Mouse (Mus musculus) c-Kit-negative CD71-positive TER-119-positive erythroid progenitor cells, embryonic 14.5 days (primary cell): ENCODE measurements around the gene Fez2.

Experiments
- DNase-seq: peaks from one replicate; pipeline ENCODE4 v3.0.0-alpha.2; 2013; ENCODE audit warnings: low read depth, low spot score

Fez2 gene

DNA sequence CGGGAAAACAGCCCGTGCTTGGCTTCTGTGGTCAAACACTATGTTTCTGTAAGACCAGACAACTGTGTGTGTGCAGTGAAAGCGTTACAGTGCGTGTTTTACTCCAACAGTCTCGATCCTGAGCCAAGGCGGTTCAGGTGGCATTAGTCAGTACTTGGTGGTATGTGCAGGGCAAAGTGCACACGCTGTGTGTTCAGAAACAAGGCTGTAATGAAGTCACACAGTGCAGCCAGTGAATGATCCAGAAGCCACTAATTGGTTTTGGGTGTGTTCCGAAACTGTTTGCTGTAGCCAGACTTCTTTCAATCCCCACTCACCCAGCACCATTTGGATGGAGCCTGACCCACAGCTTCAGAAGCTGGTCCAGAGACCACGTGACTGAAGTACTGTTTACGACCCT lies 9.6 kb downstream of the Fez2 start:
- no peak for DNase-seq

DNA sequence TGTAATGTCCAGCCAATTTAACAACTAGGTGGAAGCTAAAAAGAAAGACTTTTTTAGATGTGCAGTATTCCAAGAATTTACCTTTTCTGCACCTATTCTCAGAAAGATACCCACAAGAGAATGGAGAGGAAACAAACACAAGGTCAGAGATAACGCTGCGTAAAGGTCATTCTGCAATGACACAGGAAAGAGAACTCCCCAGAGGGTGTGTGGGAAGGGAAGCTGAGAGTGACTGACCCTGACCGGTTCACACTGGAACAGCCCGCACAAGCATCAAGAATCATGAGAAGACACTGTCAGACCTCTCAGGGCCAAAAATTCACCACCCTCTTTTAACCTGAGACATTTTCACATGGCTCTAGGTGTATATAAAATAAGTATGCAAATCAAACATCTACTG lies 10.4 kb downstream of the Fez2 start:
- DNase-seq = no peak

DNA sequence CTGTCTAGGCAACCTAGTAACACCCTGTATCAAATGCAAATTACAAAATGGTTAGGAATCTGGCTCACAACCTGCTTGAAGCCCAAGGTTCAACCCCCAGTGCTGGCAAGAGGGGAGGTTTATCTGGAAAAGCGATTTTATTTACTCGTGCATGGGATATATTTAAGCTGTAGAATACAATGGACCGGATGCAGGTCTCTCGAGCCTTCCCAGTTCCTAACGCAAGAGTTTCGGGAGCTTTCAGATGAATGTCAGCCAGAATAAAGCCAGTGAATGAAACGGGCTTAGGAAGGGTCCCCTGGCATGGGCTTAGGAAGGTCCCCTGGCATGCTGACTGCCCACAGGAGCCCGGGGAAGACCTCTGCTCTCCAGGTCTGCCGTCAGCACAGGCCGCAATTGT lies 11.1 kb downstream of the Fez2 start:
- DNase-seq = no peak

DNA sequence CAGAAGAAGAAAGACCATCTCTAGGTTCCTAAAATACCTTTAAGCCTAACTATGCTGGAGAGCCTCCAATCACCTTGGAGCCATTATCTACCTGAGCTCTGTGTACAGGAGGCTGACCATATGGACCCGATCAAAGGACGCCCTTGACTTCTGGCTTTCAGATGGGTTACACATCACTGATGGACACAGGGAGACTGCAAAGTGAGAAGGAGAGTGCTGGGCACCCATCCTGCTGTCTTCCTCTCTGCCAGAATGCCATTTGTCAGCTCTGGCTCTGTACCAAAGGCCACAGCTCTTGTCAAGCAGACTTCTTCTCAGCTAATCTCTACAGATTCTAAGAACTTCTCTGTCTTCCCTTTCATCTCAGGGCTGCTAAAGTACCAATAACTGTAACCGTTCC lies 12.6 kb downstream of the Fez2 start:
- DNase-seq = no peak

DNA sequence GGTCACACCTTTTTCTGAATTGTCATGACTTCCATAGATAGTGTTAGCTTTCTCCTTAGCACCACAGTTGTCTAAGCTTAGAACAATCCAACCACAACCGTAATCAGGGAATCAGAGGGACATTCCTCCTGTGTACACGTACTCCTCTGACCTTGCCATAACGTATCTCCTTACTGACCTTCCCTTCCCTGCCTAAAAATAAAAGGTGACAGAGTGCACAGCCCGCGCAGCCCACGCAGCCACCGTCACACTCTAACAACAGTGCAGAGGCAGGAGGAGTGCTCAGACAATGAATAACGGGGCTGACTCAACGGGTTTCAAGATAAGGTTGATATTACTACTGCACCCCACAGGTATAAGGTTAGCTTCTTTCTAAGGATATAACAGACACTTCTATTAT lies 14.1 kb downstream of the Fez2 start:
- DNase-seq = no peak

DNA sequence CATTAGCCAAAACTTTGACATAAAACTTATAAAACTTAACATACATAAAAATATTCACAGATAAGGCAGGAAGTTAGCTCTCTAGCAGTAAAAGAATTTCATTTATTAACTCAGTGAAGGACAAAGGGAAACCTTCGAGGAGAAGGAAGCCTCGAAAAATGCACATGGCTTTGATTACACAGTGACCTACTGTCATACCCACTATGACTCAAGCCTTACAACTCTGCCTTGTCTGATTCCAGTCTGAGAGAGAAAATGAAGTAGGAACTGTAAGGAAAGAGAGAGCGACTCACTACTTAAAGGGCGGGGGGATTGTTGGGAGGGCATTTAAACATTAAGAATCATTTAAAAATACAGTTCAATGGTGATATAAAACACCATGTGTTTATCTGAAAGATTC lies 14.7 kb downstream of the Fez2 start:
- DNase-seq = no peak

DNA sequence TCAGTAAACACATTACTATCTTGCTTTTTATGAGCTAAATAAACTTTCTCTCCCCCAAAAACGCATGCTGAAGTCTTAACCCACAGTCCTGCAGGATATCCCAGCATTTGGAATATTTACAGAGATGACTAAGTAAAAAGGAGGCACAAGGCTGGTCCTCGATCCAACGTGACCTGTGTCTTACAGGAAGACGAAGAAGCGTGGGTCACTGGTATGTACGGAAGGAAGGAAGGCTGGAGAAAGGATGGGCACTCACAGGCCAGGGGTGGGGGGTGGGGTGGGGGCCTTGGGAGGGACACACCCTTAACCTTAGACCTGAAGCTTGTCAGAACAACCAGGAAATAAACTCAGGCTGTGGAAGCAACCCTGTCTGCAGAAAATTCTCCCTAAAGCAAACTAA lies 15.8 kb downstream of the Fez2 start:
- DNase-seq = no peak

DNA sequence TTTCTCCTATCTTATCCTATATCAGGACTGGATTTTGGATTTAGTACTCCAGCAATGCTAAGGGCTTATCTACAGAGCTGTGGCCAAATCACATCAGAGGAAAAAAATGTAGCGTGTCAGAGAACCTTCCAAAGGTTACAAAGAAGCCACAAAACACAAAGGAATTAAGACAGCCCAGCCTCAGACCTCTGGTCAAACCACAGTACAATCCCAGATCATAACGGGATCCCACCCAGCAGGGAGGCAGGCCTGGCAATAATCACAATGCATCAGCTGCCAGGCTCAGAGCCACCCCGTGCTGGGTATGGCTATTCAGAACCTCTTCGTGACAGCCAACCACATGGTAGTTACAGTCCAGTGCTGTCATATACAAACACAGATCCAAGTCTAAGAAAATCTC lies 16.2 kb downstream of the Fez2 start:
- no peak for DNase-seq

DNA sequence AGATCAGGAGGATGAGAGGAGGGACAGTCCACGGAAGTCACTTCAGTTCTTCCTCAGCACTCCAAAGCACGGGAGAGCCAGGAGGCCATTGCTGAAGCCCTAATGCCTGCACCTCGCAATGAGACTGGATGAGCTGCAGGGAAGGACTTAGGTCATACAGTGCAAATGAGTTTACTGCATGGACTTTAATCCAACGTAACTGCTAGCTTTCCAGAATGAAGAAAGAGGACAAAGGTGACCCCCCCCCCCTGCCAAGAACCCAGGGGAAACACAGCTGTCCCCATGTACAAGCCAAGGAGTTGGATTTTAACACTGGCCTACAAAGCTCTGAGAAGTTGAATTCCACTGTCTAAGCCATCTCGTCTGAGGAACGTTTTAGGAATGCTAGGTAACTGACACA lies 16.6 kb downstream of the Fez2 start:
- DNase-seq = no peak

DNA sequence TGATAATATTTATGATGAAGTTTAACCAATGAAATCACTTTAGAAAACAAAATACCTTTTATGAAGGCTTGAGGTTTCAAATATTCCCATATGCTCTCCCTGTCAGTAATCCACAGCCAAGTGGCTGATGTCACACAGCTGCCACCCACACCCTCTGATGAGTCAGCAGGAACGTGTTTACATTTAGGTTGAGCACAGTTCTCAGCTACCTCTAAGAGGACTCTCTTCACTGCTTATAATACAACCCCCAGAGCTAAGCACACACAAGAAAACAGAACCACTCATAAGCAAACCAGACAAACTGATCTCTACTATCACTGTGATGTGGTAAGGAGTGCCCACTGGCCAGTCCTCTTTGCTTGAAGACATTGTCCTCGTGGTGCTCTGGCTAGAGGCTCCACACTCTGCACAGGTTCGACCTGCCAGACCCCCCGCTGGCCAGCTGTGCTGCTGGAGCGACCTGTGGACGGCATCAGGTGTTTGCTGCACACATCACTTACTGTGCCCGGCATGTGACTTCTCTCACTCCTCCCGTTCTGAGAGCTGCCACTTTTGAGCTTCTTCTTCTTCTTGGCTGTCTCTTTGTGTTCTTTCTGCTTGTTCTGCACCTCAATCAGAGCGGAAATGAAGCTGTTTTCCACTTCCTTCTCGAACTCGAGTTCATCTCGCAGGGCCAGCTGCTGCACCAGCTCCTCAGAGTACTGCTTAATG lies 17.7 kb downstream of the Fez2 start:
- DNase-seq = peak; percentile 69

DNA sequence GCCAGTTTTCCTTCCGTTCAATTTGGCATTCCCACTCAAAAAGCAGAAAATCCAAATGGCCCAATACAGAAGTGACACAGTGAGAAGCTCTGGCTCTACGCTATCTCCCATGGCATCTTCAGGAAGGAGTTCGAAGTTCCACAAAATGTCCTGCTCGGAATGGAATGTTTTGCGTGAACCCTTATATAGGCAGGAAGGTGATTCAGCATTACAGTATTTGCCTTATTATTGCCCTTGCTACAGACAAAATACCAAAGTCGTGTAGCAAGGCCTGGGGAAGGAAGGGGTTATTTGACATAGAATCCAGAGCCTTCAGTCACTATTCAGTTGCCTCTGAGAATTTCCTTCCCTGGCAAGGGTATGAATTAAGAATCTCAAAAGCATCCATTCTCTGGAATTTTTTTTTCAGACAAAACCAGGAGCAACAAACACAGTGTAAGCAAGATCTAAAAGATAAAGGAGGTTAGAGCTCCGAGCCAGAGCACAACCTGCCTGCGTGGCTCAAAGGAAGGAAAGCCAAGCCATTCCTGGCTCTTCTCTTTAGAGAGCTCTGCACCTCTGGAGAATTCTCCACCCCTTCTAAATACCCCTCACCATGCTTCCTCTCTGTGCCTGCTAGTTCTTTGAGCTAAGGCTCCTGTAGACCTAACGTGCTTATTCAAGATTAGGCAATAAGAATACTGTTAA lies 25.4 kb downstream of the Fez2 start:
- DNase-seq = no peak

DNA sequence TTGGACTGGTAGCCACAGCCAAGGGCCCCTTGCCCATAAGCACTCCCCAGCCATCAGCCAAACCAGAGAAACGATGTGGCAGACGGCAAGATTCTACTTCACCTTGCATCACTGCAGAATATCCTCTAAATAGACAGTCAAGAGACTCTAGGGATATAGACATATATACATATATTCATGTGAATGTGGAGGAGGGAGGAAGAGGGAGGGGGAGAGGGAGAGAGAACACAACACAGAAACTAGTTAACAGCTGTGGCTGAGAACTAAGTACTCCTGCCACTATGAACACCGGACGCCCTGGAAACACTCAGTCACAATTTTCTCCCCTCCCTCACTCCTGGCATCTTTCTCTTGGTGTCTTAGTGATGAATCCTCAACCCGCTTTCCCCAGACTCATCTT lies 28.4 kb downstream of the Fez2 start:
- no peak for DNase-seq

DNA sequence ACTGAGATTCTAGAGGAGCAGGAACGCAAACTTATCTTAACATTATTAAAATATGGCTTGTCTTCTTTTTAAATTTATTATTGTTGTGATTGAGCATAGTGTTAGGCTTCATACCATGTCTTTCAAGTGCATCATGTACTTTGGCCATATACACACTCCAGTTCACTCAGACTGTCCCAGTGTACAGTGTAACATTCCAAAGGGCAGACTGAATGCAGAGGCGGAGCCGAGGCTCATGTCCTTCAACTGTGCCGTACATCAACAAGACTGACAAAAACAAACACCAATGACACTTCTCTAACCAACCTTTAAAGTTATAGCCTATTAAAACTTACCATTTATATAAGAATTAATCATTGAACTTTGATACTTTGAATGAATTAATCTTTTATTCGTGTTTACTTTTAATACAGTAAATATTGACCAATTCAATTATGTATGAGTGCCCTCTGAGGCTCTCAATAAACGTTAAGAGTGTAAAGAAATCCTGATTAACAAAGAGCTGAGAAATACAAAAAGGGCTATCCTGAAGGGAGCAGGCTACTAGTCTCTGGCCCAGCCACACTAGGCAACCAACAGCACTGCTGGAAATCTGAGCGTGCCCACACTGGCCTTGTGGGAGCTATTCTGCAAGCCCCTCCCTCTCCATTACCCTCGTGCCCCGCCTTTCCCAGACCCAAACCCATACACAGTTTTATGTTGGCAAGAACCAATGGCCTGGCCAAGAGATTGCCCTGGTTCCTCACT lies 29.7 kb downstream of the Fez2 start:
- DNase-seq = no peak

DNA sequence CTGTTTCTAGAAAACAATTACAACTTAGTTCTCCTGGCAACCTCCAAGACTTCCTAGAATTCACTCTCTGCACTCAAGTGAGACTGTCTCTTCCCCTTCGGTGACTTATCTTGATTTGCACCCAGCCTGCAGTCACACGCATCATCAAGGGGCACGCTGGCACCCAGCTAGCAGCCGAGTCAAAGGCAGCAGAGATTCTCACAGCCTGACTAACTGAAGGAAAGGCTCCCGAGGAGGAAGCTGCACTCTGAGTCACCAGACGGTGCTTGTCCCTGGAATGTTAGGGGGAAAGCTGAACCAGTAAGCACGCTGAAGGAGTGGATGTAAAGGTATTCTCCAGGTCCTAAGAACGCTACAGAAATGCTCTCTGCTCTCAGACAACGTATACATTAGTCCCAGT lies 30.3 kb downstream of the Fez2 start:
- DNase-seq = no peak

DNA sequence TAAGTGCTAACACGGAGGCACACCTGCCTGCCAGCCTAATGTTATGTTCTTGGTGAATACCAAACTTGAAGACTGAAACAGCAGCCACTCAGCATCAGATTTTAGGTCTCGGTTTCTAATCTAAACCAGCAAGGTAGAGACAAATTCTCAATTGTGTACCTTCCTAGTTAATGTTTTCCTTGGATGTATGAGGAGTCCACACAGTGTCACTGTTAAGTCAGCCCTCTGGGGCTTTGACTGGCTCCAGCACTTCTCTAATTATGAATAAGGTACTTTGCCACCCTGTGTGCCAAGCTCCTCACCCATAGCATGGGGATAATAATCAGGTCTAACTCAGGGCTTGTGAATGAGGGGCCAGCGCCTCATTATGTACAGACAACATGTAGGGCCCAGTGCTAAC lies 35.6 kb downstream of the Fez2 start:
- no peak for DNase-seq

DNA sequence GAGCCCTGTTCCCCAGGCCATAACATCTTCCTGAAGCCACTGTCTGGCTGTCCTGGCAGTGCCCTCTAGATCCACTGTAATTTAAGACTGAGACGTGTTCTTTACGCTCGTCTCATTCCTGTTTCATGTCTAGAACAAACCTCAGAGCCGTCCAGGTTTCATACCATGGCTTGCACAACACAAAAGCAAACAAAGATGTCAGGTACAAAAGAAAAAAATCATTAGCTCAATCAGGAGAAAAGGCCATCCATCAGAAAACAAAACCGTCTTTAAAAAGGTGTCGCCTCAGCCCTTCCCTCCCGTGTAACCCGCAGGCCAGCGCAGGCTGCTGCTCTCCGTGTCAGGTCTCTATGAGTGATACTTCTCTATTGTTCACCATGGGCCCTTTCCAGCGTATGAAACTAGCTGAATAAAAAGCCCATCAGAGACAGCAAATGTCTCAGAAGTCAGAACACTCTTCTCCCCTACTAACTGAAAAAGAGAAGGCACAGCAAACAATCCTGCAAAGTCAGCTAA lies 38.2 kb downstream of the Fez2 start:
- no peak for DNase-seq

DNA sequence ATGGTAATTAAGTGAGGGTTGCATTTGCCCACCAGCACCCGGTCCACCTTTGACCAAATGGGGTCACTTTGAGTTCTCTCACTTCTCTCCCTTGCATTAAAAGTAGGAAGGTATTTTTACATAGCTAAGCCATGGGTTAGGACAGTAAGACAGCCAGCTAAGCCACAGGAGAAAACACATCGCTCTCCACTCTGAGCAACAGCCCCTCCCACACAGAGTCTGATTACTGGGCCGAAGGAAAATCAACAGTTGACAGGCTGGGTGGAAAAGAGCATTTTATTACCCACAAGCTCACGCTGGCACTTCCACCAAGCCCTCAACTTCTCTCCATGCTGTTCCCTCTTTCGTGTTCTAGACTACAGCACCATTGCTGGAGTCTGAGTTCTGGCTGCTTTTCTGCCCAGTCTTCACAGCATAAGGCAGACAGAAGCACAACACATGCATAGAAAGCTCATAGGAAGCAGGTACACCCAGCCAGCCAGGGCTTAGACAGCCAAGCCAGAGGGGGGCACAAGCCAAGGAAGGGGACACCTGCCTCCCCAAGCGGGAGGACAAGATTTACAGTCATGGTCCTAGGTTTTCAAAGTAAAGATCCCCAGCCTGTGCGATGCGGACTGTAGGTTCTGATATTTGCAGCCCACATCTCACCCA lies 38.7 kb downstream of the Fez2 start:
- no peak for DNase-seq

DNA sequence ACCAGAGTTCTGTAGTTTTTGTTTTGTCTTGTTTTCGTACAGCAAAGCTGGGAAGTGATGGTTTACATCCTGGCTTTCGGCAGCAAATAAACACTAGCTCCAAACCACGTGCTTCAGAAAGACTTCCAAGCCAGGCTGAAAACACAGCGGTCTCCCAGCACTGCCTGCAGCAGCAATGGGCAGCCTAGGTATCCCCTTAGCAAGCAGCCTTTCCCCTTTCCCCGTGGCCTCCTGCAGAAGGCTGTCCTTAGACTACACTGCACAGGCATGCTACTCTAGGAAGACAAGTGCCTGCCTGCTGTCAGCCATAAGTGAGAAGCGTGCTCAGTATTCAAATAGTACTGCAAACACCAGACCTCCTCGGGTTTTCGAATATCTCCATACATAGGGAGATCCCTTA lies 41.4 kb downstream of the Fez2 start:
- DNase-seq = no peak

DNA sequence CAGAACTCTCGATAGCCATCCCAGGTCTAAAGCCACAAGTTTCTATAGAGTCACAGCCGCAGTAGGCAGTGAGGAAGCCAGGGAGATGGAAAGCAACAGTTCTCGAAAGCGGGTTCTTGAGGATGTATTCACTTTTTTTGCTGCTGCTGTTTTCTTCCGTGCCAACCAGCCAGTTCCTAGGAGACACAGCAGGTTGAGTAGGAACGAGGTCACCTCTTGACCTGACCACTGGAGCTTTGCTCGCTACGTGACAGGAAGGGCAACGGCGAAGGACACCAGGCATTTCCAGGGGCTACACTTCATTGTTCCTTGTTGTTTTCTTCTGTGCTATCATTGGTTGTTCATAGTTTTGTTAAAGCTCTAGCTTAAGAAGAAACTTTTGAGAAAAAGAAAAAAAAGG lies 43.2 kb downstream of the Fez2 start:
- DNase-seq = no peak

DNA sequence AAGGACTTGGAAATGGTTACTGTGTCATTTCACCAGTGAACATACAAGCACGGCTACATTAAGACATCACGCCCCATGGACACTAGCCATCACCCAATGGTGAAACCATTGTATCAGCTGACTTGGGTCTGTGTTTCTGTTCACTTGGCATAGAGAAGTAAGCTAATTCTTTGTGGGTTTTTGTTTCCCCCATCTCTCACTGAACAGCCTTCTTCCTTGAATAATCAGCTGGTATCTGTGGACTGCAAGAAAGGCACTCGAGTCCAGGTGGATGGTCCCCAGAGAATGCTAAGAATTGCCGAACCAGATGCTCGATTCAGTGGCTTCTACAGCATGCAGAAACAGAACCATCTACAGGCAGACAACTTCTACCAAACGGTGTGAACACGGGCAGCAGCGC lies 44.1 kb downstream of the Fez2 start:
- DNase-seq = no peak

DNA sequence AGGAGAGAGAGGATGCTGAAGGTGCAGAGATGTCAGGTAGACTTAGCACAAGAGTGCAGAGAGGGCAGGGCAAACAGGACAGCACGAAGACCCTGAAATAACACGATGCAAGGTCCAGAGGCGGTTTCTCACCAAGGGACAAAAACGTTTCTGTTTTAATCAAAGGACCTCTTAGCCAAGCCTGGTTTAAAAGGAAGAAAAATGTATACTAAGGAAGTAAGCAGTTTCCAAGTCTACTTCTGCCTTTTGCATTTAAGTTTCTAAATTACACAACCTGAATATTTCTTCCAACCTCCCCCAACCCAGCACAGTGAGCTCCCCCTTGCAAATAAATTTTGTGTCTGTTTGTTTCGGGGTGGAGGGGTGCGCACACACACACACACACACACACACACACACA lies 44.8 kb downstream of the Fez2 start:
- no peak for DNase-seq

DNA sequence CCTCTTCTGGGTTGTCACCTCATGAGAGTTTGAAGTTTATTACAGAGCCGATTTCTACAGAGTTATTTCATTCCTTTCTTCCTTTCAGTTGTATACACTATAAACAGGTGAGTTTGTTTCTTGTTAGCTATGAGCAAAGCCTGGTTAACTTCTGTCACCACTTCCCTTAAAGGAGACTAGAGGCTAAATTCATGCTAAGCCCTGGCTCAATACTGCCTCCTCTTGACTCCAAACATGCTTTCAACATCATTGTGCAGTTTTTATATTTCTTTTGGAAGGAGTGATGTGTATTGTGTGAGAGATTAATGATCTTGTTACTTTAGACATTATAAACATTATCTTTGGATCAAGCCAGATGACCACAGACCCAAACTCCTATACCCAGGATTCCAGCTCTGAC lies 47.5 kb downstream of the Fez2 start:
- DNase-seq = no peak
